ENCODE assay signal across 9 mouse cellular contexts in the genomic region with DNA sequence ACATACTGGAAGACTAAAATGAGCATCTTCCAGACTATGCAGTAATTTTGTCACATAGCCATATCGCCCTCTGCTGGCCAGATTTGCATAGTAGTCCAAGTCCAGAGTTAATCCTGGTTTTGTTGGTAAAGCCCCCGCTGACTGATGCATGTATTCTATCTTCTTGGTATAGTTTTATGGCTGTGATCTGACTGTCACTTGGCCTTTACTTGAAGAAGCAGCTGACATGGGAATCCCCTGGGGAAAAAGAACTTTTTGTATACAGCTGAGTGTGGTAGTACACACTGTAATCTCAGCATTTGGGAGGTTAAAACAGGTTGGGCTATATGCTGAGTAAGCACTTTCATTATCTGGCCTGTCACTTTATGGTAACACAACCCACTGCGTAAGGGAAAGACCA. TPM values are rescaled to one million over a fixed set of nuclear protein-coding genes. Genes with fewer than 3 reads are reported as not detected.
A peak's percentile ranks its signal among the peaks of the same experiment; 100 is the strongest.
DNase-seq lines count a peak whose midpoint lies in the region; ATAC-seq lines count a peak whose summit lies in the region.
"Had no signal": no experiment of that assay in that cellular context is flagged by ENCODE, and none has a peak within 500 bp of the region (broad histone marks: within the 10 kb centered on the region; RNA-seq: fewer than 3 reads in every experiment).

No protein-coding gene starts in this region.

- no peak overlapping the region for H3K4me3 ChIP-seq in forebrain, embryonic 16.5 days (replicated peaks; ENCODE audit: low read length)
- H3K4me3 ChIP-seq in hindbrain, embryonic 13.5 days: no peak overlapping the region
- H3K4me3 ChIP-seq: hindbrain, embryonic 15.5 days had no signal

- peak; percentile 32; the same call in 1 of the 2 replicates for ATAC-seq in forebrain, embryonic 16.5 days
- ATAC-seq in hindbrain, embryonic 13.5 days (ENCODE audit: low FRiP score): 0 out of 2 replicates have a peak, but pooled peaks have one; percentile 12

- DNase-seq in MEL-GATA-1-ER (ENCODE audit: extremely low read depth, low read depth): peak; percentile 63
- peak; percentile 65 for DNase-seq in c-Kit-positive CD71-positive TER-119-negative erythroid progenitor cells, embryonic 14.5 days (ENCODE audit: low read depth)
- DNase-seq in layer of hippocampus, postnatal 14 days (ENCODE audit: low spot score in 2 of 2): peak; percentile 79 to 87
- DNase-seq in lung, postnatal 4 days: peak; percentile 35 to 81
- peak; percentile 83 to 91 for DNase-seq in right cerebral cortex, postnatal 10 days (ENCODE audit: low spot score in 2 of 2)
- DNase-seq in Muller cell, postnatal 12 days (ENCODE audit: inconsistent ontology term): no peak

- H3K9ac ChIP-seq in forebrain, embryonic 16.5 days (replicated peaks; ENCODE audit: low read depth, low read length): no peak overlapping the region
- no peak overlapping the region for H3K9ac ChIP-seq in hindbrain, embryonic 13.5 days
- H3K9ac ChIP-seq: hindbrain, embryonic 15.5 days had no signal

- no peaks in the 10 kb centered on the region for H3K4me1 ChIP-seq in forebrain, embryonic 16.5 days (replicated peaks; ENCODE audit: control insufficient read depth, insufficient read depth, low read length)
- H3K4me1 ChIP-seq in hindbrain, embryonic 13.5 days (replicated peaks): peaks cover 3% of the 10 kb centered on the region; the same call in 1 of the 2 replicates

- no peaks in the 10 kb centered on the region for H3K9me3 ChIP-seq in forebrain, embryonic 16.5 days (ENCODE audit: control insufficient read depth, low read length)
- no peaks in the 10 kb centered on the region for H3K9me3 ChIP-seq in hindbrain, embryonic 13.5 days
- H3K9me3 ChIP-seq: hindbrain, embryonic 15.5 days had no signal

- 19% methylated on average over 3 of the region's 3 CpGs for WGBS in forebrain, embryonic 16.5 days
- 27% methylated on average over 3 of the region's 3 CpGs for WGBS in hindbrain, embryonic 13.5 days

- no peaks in the 10 kb centered on the region for H3K36me3 ChIP-seq in forebrain, embryonic 16.5 days (ENCODE audit: control insufficient read depth, insufficient read depth)
- H3K36me3 ChIP-seq in hindbrain, embryonic 13.5 days: no peaks in the 10 kb centered on the region
- H3K36me3 ChIP-seq: hindbrain, embryonic 15.5 days had no signal

- H3K4me2 ChIP-seq in forebrain, embryonic 16.5 days (ENCODE audit: low read length): no peak overlapping the region
- no peak overlapping the region for H3K4me2 ChIP-seq in hindbrain, embryonic 13.5 days
- H3K4me2 ChIP-seq: hindbrain, embryonic 15.5 days had no signal

- H3K27me3 ChIP-seq in forebrain, embryonic 16.5 days (replicated peaks; ENCODE audit: control insufficient read depth, insufficient read depth, low read length): no peaks in the 10 kb centered on the region
- no peaks in the 10 kb centered on the region for H3K27me3 ChIP-seq in hindbrain, embryonic 13.5 days
- H3K27me3 ChIP-seq: hindbrain, embryonic 15.5 days had no signal

- no peak overlapping the region for H3K27ac ChIP-seq in forebrain, embryonic 16.5 days (ENCODE audit: low read length)
- no peak overlapping the region for H3K27ac ChIP-seq in hindbrain, embryonic 13.5 days
- H3K27ac ChIP-seq: hindbrain, embryonic 15.5 days had no signal

RNA-seq across cellular contexts. Expression of a gene that starts 5.6 kb away (rescaled TPM):
- polyA plus RNA-seq in forebrain, embryonic 16.5 days (2015; fragmentation: Nextera tagmentation; extraction: Ambion mirVana): 118 and 122 TPM in 2 replicates
- 77.8 and 80.7 TPM in 2 replicates for polyA plus RNA-seq in hindbrain, embryonic 13.5 days (2015; fragmentation: Nextera tagmentation; extraction: Ambion mirVana)
- 100 to 1,000 TPM; 189 to 193 TPM for total RNA-seq in layer of hippocampus, postnatal 14 days (2021)

RNA-seq across cellular contexts. Expression of a gene that starts 49.5 kb away (rescaled TPM):
- 135 and 155 TPM in 2 replicates for polyA plus RNA-seq in forebrain, embryonic 16.5 days (2015; fragmentation: Nextera tagmentation; extraction: Ambion mirVana)
- polyA plus RNA-seq in hindbrain, embryonic 13.5 days (2015; fragmentation: Nextera tagmentation; extraction: Ambion mirVana): 136 and 138 TPM in 2 replicates
- 100 to 1,000 TPM; 199 to 202 TPM for total RNA-seq in layer of hippocampus, postnatal 14 days (2021)
